Mouse (Mus musculus) CH12.LX (cell line): ENCODE results near the gene Swsap1. TPM values are rescaled to one million over a fixed set of nuclear protein-coding genes. Genes with fewer than 3 reads are reported as not detected.

Experiments used
- DNase-seq: peaks from one replicate; pipeline ENCODE4 v3.0.0-alpha.2; 2013; ENCODE audit errors: extremely low read depth
- H3K27ac ChIP-seq: 2 replicates; pipeline ENCODE4 v1.5.1; 2012; ENCODE audit warnings: low read depth, mild to moderate bottlenecking, control low read depth, moderate library complexity; ENCODE audit not compliant: insufficient read depth
- H3K27me3 ChIP-seq: replicated peaks from 2 replicates; pipeline ENCODE3; 2012; ENCODE audit warnings: inconsistent platforms
- H3K36me3 ChIP-seq, 2 experiments: replicated peaks in 1 of 2; 2 replicates each; pipeline versions ENCODE3 to v1.6.1; 2012; ENCODE audit warnings: inconsistent platforms in 1 of 2, low read length in 1 of 2, mild to moderate bottlenecking in 1 of 2, mixed read lengths in 1 of 2, moderate library complexity in 1 of 2; ENCODE audit not compliant: control insufficient read depth in 1 of 2, insufficient read depth in 1 of 2
- H3K4me1 ChIP-seq, 2 experiments: 2 replicates each; pipeline ENCODE4 v1.6.1; 2012; ENCODE audit warnings: inconsistent platforms in 1 of 2, moderate library complexity in 1 of 2; ENCODE audit not compliant: insufficient read depth in 2 of 2, control insufficient read depth in 1 of 2
- H3K4me2 ChIP-seq: 2 replicates; pipeline ENCODE4 v1.6.1; 2012; ENCODE audit warnings: low read depth, mild to moderate bottlenecking, control low read depth; ENCODE audit not compliant: poor library complexity, insufficient read depth, severe bottlenecking
- H3K4me3 ChIP-seq, 3 experiments: fragments of 150-350 bp in 1 of 3; sonication (generic) in 1 of 3; replicated peaks in 1 of 3; 2 replicates each; pipeline versions ENCODE3 to v1.5.1; 2011 to 2012; ENCODE audit warnings: low read depth in 2 of 3, low read length in 2 of 3, mild to moderate bottlenecking in 2 of 3, moderate library complexity in 2 of 3, control low read depth in 1 of 3, improper control_type of control experiment in 1 of 3, inconsistent platforms in 1 of 3, mixed read lengths in 1 of 3; ENCODE audit not compliant: poor library complexity in 1 of 3
- H3K79me2 ChIP-seq: replicated peaks from 2 replicates; pipeline ENCODE4 v1.6.1; 2012; ENCODE audit warnings: mild to moderate bottlenecking, moderate library complexity; ENCODE audit not compliant: control insufficient read depth, poor library complexity, insufficient read depth, severe bottlenecking; ENCODE audit errors: extremely low read depth
- H3K9ac ChIP-seq: 2 replicates; pipeline ENCODE4 v1.6.1; 2012; ENCODE audit warnings: low read depth, mild to moderate bottlenecking, control low read depth, moderate library complexity; ENCODE audit not compliant: insufficient read depth
- H3K9me3 ChIP-seq: replicated peaks from 2 replicates; pipeline ENCODE3; 2012; ENCODE audit warnings: low read length, inconsistent platforms, mixed read lengths
- CTCF ChIP-seq, 2 experiments: IDR thresholded peaks in 1 of 2; conservative IDR thresholded peaks in 1 of 2; 2 replicates each; pipeline ENCODE4 v1.5.1; 2011 to 2012; ENCODE audit warnings: low read depth in 2 of 2, low read length in 2 of 2, improper control_type of control experiment in 1 of 2, inconsistent platforms in 1 of 2, mild to moderate bottlenecking in 1 of 2, moderate library complexity in 1 of 2
- E2F4 ChIP-seq: IDR thresholded peaks from 2 replicates; pipeline ENCODE4 v1.6.1; 2011; ENCODE audit warnings: low read depth, low read length, improper control_type of control experiment; ENCODE audit not compliant: insufficient replicate concordance
- ETS1 ChIP-seq: conservative IDR thresholded peaks from 2 replicates; pipeline ENCODE4 v1.6.1; 2012; ENCODE audit warnings: low read depth, mild to moderate bottlenecking, inconsistent platforms, low read length, improper control_type of control experiment, moderate library complexity
- HCFC1 ChIP-seq: IDR thresholded peaks from 2 replicates; pipeline ENCODE4 v1.6.1; 2012; ENCODE audit warnings: low read depth, mild to moderate bottlenecking, inconsistent platforms, low read length, improper control_type of control experiment
- IRF4 ChIP-seq: IDR thresholded peaks from 2 replicates; pipeline ENCODE4 v1.6.1; 2014; ENCODE audit warnings: low read depth, mild to moderate bottlenecking, inconsistent platforms, low read length, improper control_type of control experiment
- JUN ChIP-seq: IDR thresholded peaks from 2 replicates; pipeline ENCODE4 v1.6.1; 2011; ENCODE audit warnings: low read depth, mild to moderate bottlenecking, low read length, improper control_type of control experiment, moderate library complexity; ENCODE audit not compliant: insufficient read depth
- KAT2A ChIP-seq: IDR thresholded peaks from 2 replicates; pipeline ENCODE4 v1.6.1; 2012; ENCODE audit warnings: low read length, improper control_type of control experiment, inconsistent platforms; ENCODE audit not compliant: insufficient replicate concordance
- MAZ ChIP-seq: IDR thresholded peaks from 2 replicates; pipeline ENCODE4 v1.6.1; 2012; ENCODE audit warnings: low read depth, mild to moderate bottlenecking, inconsistent platforms, low read length, improper control_type of control experiment, moderate library complexity
- MYC ChIP-seq: IDR thresholded peaks from 2 replicates; pipeline ENCODE4 v1.6.1; 2011; ENCODE audit warnings: low read depth, mild to moderate bottlenecking, improper control_type of control experiment, low read length
- NRF1 ChIP-seq: IDR thresholded peaks from 2 replicates; pipeline ENCODE4 v1.6.1; 2014; ENCODE audit warnings: low read depth, mild to moderate bottlenecking, inconsistent platforms, low read length, improper control_type of control experiment, moderate library complexity
- POLR2AphosphoS2 ChIP-seq: IDR thresholded peaks from 2 replicates; pipeline ENCODE4 v1.6.1; 2011; ENCODE audit warnings: low read depth, low read length, improper control_type of control experiment
- SIN3A ChIP-seq: IDR thresholded peaks from 2 replicates; pipeline ENCODE4 v1.6.1; 2012; ENCODE audit warnings: low read length, improper control_type of control experiment, inconsistent platforms
- ZC3H11A ChIP-seq: IDR thresholded peaks from 2 replicates; pipeline ENCODE4 v1.6.1; 2012; ENCODE audit warnings: low read depth, mild to moderate bottlenecking, inconsistent platforms, low read length, improper control_type of control experiment
- ZMIZ1 ChIP-seq: IDR thresholded peaks from 2 replicates; pipeline ENCODE4 v1.6.1; 2012; ENCODE audit warnings: low read depth, mild to moderate bottlenecking, inconsistent platforms, low read length, improper control_type of control experiment
- dilution Hi-C: fragments of 300-500 bp; cut with MboI; formaldehyde crosslinking; loops from 2 replicates; pipeline ENCODE4 v1.14.3; 2020; ENCODE audit warnings: low sequenced_read_pairs; ENCODE audit not compliant: extremely low pct_unique_long_range_greater_than_20kb, extremely low pct_ligation_motif_present
- in situ Hi-C: fragments of 300-500 bp; cut with MboI; formaldehyde crosslinking; loops from 3 replicates; pipeline ENCODE4 v1.14.3; 2019; ENCODE audit warnings: low sequenced_read_pairs, low pct_ligation_motif_present, low pct_unique_long_range_greater_than_20kb, mixed read lengths
- polyA plus RNA-seq: library from polyadenylated mRNA; unstranded; fragments of >175 nt; gene quantifications from 2 replicates; pipeline ENCODE4 v1.2.1, GENCODE M21; 2012; ENCODE audit warnings: low read depth; ENCODE audit not compliant: insufficient read length
- total RNA-seq, 2 experiments: library from RNA; depleted of rRNA; stranded (reverse); fragments of 300-350 nt in 1 of 2; fragments of >200 nt in 1 of 2; gene quantifications; 2 replicates each; pipeline ENCODE4 v1.2.3; 2012 to 2014

The Swsap1 gene
- total and polyA plus RNA-seq, 3 experiments: 3.1 to 4.1 (median 4.0) TPM

DNA sequence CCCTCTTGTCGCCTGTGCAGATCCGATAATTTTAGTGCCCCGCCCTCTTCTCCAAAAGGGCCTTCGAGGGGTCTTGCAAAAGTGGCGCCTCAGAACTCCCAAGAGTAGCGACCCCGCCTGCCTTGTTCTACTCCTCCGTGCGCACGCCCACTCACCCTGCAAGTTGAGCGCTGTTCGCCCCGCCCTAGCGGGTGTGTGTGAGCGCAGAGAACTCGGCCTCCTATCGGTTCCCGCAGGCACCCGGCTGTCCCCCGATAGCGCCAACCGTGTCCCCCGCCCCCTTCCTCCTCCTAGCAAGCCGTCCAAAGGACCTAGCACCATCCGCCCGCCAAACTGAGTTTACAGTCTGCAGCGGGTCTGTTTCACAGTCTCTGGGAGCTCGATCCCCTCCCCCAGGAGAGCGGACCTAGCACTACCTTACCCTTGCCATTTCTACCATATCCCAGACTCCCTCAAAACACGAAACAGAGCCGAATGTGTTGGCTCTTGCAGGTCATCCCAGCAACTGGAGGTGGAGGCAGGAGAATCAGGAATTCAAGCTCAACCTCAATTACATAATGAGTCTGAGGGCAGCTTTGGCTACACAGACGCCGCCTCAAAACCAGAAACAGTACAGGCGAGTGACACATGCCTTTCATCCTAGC, 7.0 kb downstream of the Swsap1 start:
- Histone ChIP-seq H3K79me2 (no peaks in the 10 kb centered on the region), H3K4me1 (peaks cover 7 to 11% of the 10 kb centered on the region in 2 experiments; a peak in 3 of 4 replicates), H3K9ac (peak overlapping the region; percentile 22; the same call in 1 of the 2 replicates), H3K27ac (no peak overlapping the region), H3K4me2 (peak overlapping the region; percentile 85), H3K4me3 (peak overlapping the region in 2 of 3 experiments; percentile 15 to 51), H3K36me3 (peaks cover 2 to 3% of the 10 kb centered on the region in 2 experiments), H3K27me3 (peaks cover 51% of the 10 kb centered on the region)
- DNase-seq: no peak
- dilution Hi-C loops: no loop called here
- no peak for TF ChIP-seq E2F4
- TF ChIP-seq NRF1: peak; percentile 64
- no peak for TF ChIP-seq JUN
- TF ChIP-seq ZC3H11A: no peak
- TF ChIP-seq CTCF (conservative IDR thresholded peaks at IDR 0.05 in 1 of 2, IDR thresholded peaks at IDR 0.05 in 1 of 2; ENCODE audit: low read depth in 2 of 2, low read length in 2 of 2): peak in 1 of 2 experiments; percentile 9; a peak in 1 of 4 replicates
- TF ChIP-seq MYC: no peak
- TF ChIP-seq, all 38 proteins: peak for 2
- in situ Hi-C loops: loop anchor here (5.0 kb wide), 1 partner anchor 40 kb away; the partner anchor contains the start of genes Ccdc151 and Prkcsh
- no peaks in the 10 kb centered on the region for H3K9me3 ChIP-seq

DNA sequence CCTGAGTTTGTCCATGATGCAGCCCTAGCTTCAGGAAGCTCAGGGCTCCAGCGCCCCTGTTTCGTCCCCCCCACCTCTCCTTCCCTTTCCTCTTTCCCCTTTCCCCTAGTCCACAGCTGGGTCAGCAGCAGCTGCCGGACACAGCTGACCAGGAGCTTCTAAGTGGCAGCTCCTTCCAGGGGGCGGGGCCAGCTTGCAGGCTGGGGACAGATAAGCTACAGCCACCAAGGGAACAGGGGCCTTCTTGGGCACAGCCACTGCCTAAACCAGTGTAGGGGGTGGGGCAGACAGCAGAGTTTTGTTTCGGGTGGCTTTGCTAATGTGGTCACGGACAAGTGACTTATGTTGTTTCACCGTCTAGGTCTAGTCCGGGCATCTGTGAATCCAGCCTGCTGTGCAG, 7.9 kb downstream of the Swsap1 start, which contains the start of gene Epor:
TSS of gene Epor (minus strand) at position 90 of the 400 bp plus-strand sequence.
- Histone ChIP-seq H3K4me3 (peak within 1 kb of the TSS in 2 of 3 experiments; percentile 15 to 51), H3K27me3 (peaks cover 59% of the 10 kb centered on the region), H3K4me1 (peaks cover 7 to 11% of the 10 kb centered on the region in 2 experiments; a peak in 3 of 4 replicates), H3K4me2 (peak within 1 kb of the TSS; percentile 85), H3K9ac (peak within 1 kb of the TSS; percentile 22; the same call in 1 of the 2 replicates), H3K9me3 (no peaks in the 10 kb centered on the region), H3K36me3 (peaks cover 0 to under 1% of the 10 kb centered on the region in 2 experiments), H3K79me2 (no peaks in the 10 kb centered on the region), H3K27ac (no peak within 1 kb of the TSS)
- in situ Hi-C loops: loop anchor here (5.0 kb wide), 1 partner anchor 39 kb away; the partner anchor contains the start of genes Ccdc151 and Prkcsh
- dilution Hi-C loops: no loop called here
- DNase-seq: no peak
- TF ChIP-seq SIN3A (no peak), POLR2AphosphoS2 (no peak), ZC3H11A (no peak), IRF4 (no peak), HCFC1 (no peak), ZMIZ1 (no peak), ETS1 (no peak), CTCF (conservative IDR thresholded peaks at IDR 0.05 in 1 of 2, IDR thresholded peaks at IDR 0.05 in 1 of 2; ENCODE audit: low read depth in 2 of 2, low read length in 2 of 2) (no peak), KAT2A (no peak), MAZ (no peak)
